Mouse (Mus musculus): Measurements from ENCODE around the gene Cdyl2.

GRCm38 (mm10) chr8:116552255-116552654 is 180.5 kb downstream of the Cdyl2 start:
- TF ChIP-seq CTCF (IDR thresholded peaks at IDR 0.05; ENCODE audit: low read depth, low read length) (no peak), POLR2A (IDR thresholded peaks at IDR 0.05; ENCODE audit: insufficient read depth, low read length) (no peak), EP300 (IDR thresholded peaks at IDR 0.05; ENCODE audit: insufficient read depth, low read depth, low read length) (no peak)
